Mouse (Mus musculus) CD4-positive, CD25-positive, alpha-beta regulatory T cell, adult 4 months (primary cell): ENCODE data around the gene Adamts15. TPM values are rescaled to one million over a fixed set of nuclear protein-coding genes. Genes with fewer than 3 reads are reported as not detected.

Experiments
- ATAC-seq: one replicate; pipeline ENCODE4 v1.8.0; 2017
- polyA plus RNA-seq, 2 experiments: library from polyadenylated mRNA; unstranded; fragments of 100-300 nt; shearing (Covaris generic); gene quantifications; one replicate each; pipeline ENCODE4 v1.2.1; 2017

The Adamts15 gene
- polyA plus RNA-seq, 2 experiments from 2014 or later, result not detected

GRCm38 (mm10) chr9:30921261-30922103 is 770 bp downstream of the Adamts15 start:
- no peak for ATAC-seq

DNA sequence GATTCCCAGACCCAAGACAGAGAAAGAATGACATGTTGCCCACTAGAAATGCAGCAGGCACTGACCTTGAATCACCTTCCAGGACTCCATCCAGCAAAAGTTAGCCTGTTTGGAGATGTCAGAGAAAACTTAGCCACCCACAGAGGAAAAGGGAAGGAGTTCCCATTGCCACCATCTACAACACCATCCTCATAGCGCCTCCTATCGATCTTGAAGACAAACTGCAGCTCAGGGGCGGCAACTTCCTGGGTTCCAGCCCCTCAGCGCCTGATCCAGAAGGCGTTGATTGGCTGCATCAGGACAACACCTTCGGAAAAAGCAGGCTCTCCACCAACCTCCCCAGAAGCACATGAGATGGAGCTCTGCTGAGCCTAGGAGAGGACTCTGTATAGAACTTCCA is 1.5 kb downstream of the Adamts15 start:
- ATAC-seq, result no peak

- ATAC-seq, result no peak
These were observed 2.6 kb downstream of the Adamts15 start for GRCm38 (mm10) chr9:30919686-30920085.

DNA sequence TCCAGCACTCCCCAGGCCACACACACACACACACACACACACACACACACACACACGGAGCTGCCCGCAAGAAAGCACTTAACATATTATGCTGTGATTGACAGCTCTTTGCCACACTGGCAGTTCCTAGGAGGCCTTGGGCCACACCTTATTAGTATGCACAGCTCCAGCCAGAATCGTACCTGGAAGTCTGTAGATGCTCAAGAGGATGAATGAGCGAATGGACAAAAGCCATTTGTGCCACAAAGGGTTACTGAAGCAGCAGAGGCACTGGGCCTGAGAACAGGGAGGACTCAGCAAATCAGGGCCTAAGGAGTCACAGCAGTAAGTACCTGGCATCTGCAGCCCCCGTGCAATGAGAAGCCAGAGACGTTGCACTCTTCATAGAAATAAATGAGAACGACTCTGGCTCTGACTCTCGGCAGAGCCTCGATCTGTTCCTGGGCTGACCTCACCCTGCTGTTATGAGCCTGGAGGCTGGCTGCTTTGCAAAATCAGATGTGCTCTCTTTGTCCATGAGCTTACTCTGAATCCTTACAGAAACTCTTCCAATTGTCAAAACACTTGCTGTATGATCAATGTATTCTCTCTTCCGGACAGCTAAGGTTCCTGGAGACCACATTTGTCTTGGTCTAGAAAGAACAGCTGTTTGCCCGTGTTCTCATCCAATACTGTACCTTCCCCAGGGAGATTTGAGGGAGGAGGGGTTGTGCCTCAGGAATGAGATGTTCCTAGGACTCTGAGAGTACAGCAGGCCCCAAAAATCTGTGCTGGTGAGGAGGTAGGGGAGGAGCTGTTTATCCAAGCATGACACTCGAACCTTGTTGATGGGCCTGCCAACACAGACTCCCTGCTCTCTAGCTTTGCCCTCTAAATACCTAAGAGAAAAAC is 3.5 kb downstream of the Adamts15 start:
- ATAC-seq, result no peak

DNA sequence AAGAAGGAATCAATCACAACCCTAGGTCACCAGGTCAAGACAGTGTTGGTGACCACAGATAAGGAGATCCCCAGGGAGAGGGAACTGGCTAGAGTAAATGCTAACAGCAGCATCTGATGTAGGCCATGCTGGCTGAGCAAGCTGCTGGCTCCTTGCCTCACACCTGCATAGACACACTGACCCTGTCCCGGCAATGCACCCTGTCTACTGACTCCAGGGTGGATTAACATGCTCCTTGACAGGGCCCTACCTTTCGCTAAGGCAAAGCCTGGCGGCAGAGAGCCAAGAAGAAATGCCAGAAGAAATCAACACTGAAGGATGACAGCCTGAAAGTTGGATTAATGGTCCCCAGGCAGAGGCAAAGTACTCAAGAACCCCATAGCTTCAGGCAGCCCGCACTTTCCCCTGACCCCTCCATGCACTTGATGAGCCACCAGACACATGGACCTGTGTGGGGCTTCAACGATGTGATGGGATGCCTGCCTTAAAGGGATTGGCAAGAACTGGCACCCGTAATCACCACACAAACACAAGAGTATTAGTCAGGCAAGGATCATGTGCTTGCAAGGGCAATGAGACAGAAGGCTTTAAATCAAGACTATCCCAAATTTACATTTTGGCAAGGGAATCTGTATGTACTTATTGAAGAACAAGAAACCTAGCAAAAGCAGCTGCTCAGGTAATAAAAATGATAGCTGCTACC is 5.8 kb downstream of the Adamts15 start:
- no peak for ATAC-seq

DNA sequence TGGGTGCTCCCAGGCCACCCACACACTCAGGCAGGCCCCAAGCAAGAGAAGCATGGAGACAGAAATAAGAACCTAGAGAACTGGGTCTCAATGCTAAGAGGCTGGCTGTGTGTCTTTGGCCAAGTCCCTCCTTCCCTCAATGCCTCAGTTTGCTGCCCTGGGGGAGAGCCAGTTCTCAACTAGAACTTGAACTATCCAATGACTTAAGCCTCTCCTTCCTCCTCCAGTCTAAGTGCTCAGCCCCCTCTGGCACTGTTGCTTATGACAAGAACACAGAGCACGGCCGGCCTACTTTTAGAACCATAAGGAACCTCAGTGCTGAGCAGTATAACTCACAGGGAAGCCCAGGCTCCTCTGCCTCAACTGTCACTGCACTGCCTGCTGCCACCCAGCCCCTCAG is 8.0 kb downstream of the Adamts15 start:
- no peak for ATAC-seq

- no peak for ATAC-seq
These were observed 8.8 kb downstream of the Adamts15 start for GRCm38 (mm10) chr9:30913429-30913828.

GRCm38 (mm10) chr9:30912161-30912560 is 10.1 kb downstream of the Adamts15 start:
- ATAC-seq, result no peak

DNA sequence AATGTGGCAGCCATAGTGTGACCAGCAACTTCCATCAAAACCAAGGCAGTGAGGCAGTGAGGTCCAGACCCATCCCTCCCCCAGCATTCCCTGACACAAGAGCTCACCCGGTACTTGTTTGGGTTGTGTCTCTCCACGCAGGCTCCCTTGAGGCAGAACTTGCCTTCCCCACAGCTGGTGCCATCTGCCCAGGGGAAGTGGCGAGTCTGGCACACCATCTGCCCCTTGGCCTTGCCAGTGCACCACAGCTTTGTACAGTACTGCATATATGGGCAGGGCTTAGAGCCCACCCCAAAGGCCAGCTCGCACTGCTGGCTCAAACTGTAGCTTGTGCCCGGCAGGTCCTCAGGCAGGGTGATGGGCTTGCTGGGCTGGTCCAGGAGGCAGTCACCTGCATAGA is 11.8 kb downstream of the Adamts15 start:
- no peak for ATAC-seq

DNA sequence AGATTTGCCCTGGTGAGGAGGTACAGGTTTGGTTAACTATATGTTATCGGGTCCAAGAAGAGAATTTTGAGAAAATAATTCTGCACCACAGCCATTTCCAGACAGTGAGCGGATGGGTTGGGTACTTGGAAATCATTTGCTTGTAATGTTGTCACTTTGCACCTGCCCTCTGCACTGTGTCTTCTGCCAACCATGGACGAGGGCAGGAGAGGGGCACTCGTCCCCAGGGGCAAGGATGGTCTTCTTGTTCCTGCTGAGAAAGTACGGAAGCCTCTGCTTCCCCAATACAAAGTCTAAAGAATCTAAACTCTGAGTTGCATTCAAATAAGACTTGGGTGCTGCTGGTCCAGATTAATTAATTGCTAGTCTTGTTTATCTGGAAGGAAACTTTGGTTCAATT is 13.3 kb downstream of the Adamts15 start:
- no peak for ATAC-seq

DNA sequence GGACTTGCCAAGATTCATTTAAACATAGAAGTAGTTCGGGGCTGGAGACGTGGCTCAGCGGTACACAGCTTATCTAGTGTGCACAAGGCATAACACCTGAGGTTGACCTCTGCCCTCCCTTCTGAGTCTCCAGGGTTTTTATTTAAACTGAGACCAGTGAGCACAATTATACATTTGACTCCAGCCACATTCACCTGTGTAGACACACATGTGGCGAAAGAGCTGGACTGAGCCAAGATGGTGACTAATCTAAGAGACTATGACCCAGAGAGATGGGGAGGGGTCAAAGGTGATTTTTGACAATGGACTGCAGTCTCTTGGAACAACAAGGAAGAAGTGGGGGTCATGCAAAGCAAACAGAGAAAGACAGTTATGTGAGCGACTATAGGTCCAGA is 14.0 kb downstream of the Adamts15 start:
- no peak for ATAC-seq

DNA sequence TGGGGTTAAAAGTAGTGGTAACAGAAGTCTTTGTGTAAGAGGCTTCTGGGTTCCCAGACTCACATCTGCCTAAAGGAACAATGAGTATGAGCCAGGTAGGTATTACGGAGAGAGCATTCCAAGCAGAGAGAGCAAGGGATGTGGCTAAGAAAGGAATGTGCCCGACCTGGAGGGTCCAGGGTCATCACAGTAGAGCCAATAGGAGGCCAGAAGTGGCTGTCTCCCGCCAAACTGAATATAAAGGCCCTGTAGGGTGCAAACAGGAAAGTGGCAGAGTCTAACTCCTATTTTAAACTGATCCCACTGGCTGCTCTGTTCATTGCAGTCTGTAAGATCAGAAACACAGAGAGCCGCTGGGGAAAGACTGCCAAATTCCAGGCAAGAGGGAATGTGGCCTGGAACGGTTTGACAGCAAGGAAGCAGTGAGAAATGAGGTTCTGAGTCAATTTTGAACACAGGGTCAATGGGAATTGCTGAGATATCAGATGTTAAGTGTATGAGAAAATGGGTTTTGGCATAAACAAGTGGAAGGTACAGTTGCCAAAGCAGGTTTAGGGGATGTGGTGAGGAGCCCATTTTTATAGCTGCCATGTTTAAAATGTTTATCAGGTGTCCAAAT is 14.5 kb downstream of the Adamts15 start:
- no peak for ATAC-seq

DNA sequence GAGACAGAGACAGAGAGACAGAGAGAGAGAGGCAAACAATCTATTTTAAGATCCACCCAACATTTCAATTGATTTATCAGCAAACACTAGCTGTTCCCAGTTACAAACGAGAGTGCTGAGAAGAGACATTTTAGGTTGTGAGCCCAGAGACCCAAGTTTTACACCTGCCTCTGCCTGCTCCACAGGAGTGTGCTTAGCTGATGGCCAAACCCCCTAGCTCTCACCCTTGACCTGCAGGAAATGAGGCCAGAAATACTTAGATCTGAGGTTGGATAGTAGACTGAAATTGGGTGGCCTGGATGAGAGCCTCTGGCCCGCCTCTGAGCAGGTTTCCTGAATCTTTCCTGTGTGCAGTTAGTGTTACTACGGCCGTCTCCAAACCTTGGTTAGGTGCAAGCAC is 15.8 kb downstream of the Adamts15 start:
- ATAC-seq, result no peak

- no peak for ATAC-seq
These were observed 16.4 kb downstream of the Adamts15 start for GRCm38 (mm10) chr9:30905861-30906260.

DNA sequence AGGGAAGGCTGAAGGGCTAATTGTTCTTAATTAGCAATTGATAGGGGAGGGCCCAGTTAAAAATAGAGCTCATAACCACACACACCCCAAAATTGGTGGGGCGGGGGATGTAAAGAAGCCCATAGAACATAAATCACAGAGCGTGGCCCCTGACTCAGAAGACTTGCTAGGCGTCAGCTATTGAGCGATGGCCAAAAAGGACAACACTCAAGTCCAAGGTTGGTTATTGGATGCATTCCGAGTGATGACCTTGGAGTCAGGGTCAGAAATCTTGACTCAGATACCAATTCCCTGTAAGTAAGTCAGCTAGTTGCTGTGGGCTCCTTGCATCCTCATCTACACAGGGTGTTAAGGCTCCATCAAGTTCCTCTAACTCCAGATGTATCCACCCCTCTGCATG is 19.0 kb downstream of the Adamts15 start:
- no peak for ATAC-seq

DNA sequence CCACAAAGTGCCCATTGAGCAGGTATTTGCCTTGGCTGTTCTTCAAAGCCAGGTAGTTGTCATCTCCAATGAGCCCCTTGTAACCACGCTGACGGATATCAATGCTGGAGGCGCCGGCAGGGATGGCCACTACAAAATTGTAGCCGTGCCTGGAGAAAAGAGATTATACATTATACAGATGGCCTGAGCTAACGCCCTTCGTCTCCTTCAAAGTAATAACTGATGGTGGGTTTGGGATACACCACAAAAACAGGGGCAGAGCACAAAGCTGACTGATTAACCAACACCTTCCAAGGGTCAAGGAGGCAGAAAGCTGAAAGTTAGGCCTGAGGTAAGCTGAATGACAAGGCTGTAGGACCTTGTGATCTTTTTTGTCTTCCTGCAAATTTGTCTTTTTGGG is 19.6 kb downstream of the Adamts15 start:
- no peak for ATAC-seq

DNA sequence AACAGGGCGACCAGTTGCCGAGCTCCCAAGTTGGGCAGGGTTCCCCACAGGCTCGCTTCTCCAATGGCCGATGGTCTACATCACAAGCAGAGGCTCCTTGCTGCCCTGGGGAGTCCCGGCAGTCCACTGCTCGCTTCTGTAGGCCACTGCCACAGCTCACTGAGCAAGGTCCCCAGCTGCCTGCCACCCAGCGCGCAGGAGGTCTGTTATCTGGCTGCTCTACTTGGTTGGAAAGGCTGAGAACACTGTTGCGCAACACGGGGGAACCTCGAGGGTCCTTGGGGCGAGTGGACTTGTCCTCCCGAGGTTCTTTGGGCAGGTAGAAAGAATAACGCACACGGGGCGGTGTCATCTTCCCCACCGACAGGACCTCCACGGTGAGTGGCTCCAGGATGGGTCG is 20.1 kb downstream of the Adamts15 start:
- ATAC-seq, result no peak

DNA sequence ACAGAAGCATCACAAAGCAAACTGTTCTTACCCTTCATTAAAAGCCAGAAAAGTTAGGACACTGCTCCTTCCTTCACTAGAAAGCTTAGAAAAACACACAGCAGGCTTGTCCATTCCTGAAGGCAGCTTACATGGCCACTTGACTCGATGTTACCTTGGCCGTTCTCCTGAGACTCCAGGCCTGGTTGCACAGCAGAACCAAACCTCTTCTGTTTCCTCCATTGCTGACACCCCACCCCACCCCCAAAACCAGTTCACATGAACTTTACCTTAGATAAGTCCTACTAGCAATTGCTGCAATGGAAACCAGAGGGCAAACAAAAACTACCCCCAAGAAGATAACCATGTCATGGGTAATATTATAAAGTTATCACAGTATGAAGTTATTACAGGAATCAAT is 25.1 kb downstream of the Adamts15 start:
- ATAC-seq, result no peak

GRCm38 (mm10) chr9:30896752-30897151 is 25.5 kb downstream of the Adamts15 start:
- no peak for ATAC-seq

DNA sequence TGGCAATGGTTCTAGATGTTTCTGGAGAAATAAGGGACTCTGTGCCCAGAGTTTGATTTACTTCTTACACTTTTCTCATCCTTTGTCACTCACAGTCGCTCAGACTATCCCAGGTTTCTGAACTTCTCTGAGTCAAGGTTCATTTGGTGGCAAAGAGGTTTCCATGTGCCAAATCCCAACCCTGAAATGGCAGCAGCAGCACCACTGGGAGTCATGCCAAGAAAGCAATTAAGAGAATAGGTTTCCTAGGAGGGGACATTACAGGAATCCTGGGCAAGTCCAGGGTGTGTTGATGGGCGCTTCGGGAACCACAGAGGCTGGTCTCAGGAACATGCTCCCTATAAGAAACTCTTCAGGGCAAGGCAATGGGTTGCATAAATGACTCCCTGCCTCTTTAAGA is 26.6 kb downstream of the Adamts15 start:
- ATAC-seq, result no peak

DNA sequence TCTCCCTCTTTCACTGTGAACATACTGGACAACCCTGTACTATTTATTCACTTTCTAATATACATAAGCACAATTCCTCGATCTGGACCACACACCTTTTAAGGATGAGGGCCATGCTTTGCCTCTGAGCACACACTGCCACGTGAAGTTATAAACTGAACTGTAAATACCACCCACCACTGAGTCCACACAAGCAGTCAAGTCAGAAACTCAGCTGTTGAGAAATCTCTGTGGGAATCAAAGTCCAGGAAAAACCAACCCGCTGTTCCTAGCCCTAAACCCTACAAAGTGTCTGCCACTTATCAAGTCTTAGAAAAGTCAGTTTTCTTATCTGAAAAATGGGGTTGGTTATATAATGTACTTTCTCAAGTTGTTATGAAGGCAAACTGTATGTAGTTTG is 36.0 kb downstream of the Adamts15 start:
- ATAC-seq, result no peak

DNA sequence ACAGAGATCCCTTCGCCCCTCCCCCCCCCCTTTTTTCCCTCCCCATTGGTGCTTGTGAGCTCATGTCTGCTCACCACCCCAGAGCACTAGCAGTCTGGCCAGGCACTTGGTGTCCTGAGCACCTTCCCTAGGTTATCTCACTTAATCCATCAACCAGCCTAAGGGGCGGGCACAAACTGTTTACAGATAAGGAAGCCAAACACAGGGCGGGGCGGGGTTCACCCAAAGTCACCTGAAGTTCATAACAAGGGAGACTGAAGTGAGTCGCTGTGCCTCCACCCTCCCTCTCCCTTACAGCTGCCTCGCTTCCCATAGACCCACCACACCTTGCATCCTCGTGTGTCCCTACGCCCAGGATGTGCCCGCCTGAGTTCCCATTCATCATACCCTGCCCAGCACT is 41.7 kb downstream of the Adamts15 start:
- no peak for ATAC-seq

GRCm38 (mm10) chr9:30879947-30880273 is 42.3 kb downstream of the Adamts15 start:
- ATAC-seq, result no peak
